Mouse (Mus musculus) CD4-positive, CD25-positive, alpha-beta regulatory T cell, adult 4 months (primary cell): ENCODE results near the gene Olfr653. TPM values are rescaled to one million over a fixed set of nuclear protein-coding genes. Genes with fewer than 3 reads are reported as not detected.

ENCODE experiments used
- ATAC-seq: one replicate; pipeline ENCODE4 v1.8.0; 2017
- polyA plus RNA-seq, 2 experiments: library from polyadenylated mRNA; unstranded; fragments of 100-300 nt; shearing (Covaris generic); gene quantifications; one replicate each; pipeline ENCODE4 v1.2.1; 2017

Gene Olfr653
- not detected for polyA plus RNA-seq

DNA sequence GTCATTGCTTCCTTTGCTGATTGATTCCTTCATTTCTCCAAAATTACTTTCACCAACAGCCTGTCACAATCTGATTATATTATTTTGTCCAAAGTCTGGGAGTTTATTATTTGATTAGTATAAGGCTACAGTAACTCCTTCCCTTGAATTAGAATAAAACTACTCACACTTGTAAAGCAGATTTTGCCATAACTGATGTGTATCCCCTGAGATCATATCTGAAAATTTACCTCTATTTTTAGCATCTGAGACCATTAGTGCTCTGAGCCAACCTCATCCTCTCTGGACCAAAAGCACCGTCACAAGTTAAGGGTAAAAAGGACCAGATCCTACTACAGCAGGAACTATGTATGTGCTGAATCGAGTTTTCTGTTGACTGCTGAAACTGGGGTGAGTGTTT, at the start of gene Olfr653:
Gene Olfr653, plus strand, starts transcription at position 301 of the 400 bp plus-strand sequence.
- no peak for ATAC-seq

- no peak for ATAC-seq
Measured at GRCm38 (mm10) chr7:104549833-104550232, 27.3 kb upstream of the Olfr653 start, which contains the start of gene Olfr651. Gene Olfr651, plus strand, starts transcription at chr7:104550133.

DNA sequence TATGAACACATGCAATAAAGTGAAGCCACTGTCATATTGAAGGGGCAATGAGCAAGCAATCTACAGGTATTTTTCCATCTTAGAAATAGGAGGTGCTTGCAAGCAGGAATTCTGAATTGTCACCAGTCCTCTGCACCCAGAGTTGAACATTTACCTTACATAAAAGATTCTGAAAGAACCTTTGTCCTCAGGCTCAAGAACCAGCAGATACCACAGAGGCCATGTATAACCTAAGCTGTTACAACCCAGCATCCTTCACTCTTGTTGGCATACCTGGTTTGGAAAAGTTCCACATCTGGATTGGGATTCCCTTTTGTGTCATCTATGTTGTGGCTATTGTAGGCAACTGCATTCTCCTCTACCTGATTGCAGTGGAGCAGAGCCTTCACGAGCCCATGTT, 24.4 kb upstream of the Olfr653 start:
- ATAC-seq, result no peak

GRCm38 (mm10) chr7:104560601-104561000, 16.5 kb upstream of the Olfr653 start, which contains the start of gene Olfr652:
Gene Olfr652, plus strand, starts transcription at chr7:104560901.
- ATAC-seq, result no peak

DNA sequence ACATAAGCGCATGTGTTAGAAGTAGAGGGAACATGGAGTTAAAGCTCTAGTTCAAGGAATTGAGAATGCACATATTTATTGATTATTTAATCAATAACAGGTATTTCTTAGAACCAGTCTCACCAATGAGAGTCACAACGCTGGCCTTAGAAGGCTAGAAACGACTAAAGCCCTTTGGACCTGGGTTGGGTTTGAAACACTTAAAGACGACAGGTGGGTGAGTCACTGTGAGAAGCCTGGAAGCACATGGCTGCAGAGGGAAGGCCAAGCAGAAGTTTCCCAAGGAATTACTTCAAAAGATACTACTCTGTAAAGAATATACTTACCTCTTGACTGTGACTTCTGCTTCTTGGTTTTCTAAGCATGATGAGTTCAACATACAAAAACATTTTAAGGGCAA, 3.7 kb downstream of the Olfr653 start:
- ATAC-seq, result no peak

GRCm38 (mm10) chr7:104581429-104581828, 4.3 kb downstream of the Olfr653 start:
- ATAC-seq, result no peak

DNA sequence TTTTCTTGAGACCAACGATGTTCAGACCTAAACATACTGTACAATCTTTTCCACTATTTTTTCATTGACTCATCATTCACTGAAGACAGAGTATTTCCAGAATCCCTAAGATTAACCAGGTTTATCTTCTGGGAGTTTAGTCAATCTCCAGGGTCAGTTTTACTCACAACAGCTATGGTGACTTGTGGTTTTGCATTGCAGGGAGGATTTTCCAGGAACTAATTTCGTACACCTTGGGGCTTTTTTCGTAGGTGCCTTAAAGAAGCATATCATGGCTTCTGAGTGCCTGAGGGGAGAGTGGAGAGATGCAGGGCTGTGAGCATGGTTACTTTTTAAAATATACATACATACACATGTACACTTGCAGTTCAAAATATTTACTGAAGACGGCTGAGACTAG, 9.6 kb downstream of the Olfr653 start, which contains the start of gene Olfr654:
Gene Olfr654, plus strand, starts transcription at position 301 of the 400 bp plus-strand sequence.
- ATAC-seq, result no peak

DNA sequence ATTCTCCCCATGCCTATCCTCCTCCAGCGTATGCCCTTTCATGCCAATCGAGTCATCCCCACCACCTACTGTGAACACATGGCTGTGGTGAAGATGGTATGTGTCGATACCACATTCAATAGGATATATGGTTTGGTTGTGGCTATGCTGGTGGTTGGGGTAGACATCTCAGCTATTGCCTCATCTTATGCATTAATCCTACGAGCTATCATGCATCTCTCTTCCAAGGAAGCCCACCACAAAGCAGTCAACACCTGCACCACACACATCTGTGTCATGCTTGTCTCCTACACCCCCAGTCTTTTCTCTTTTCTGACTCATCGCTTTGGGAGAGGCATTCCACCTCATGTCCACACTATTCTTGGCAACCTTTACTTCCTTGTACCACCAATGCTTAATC, 11.2 kb downstream of the Olfr653 start:
- ATAC-seq, result no peak

- no peak for ATAC-seq
Measured at GRCm38 (mm10) chr7:104601679-104602078, 24.6 kb downstream of the Olfr653 start, which contains the start of gene Olfr655. Gene Olfr655, minus strand, starts transcription at chr7:104601779.

DNA sequence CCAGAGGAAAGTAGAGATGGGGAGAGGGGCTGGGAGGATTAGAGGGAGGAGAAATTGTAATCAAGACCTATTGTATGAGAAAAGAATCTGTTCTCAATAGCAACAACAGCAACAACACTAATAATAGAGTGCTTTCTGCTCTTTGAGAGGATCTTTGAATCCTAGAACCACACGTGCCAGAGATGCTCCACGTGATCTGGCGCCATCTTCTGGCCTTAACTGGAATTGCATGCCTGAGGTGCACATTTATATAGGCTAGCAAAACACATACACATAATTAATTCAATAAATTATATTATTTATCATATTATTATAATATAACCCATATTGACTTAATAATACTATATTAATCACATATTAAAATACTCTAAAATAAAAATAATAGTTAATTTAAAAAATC, 26.1 kb downstream of the Olfr653 start:
- ATAC-seq, result peak; percentile 85

DNA sequence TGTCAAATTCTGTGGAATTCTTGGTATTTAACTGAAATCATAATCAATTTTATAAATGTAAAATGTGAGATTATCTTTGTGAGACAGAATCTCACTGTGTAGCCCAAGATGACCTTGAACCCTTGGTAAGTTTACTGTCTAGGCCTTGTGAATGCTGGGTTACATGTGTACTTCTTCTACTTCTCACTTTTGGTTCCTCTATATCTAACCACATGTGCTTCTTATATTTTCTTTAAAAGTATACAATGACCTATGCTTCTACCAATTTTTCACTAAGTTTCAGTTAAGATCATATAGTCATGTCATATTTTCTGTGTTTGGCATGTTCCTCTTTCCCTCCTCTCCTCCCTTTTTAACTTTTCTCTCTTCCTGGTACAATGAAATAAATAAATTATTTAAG, 27.6 kb downstream of the Olfr653 start:
- ATAC-seq, result no peak

DNA sequence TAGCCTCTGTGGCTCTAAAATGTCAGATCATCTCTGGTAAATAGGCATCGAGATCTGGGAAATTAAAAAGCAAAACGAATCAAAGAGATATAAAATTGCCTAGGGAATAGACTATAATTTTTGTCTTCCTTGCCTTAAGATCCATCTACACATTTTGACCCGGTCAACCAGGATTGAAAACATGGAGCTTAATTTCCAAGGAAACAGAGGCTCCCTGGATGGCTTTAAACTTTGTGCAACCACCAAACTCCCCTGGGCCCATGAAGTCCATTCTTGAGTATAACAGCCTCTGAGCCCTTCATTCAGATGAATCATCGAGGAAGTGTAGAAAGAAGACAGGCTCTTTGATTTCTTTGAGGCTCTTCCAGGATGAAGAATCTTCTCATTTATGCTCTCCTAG, 36.5 kb downstream of the Olfr653 start, which contains the start of gene Olfr656:
Gene Olfr656, plus strand, starts transcription at position 301 of the 400 bp plus-strand sequence.
- no peak for ATAC-seq

GRCm38 (mm10) chr7:104624494-104624893, 47.4 kb downstream of the Olfr653 start, which contains the start of gene Olfr657:
Gene Olfr657, plus strand, starts transcription at chr7:104624794.
- no peak for ATAC-seq

Other genes starting within 250 kb of the Olfr653 start
- gene Trim34b, start 247.8 kb upstream of the Olfr653 start, polyA plus RNA-seq, result 1 to 10 TPM; 1.1 to 2.3 TPM
- 10 to 100 TPM; 20.6 to 26.7 TPM for gene Trim12c, start 224.0 kb upstream of the Olfr653 start, polyA plus RNA-seq
- 1 to 10 TPM; 1.1 to 1.5 TPM for gene Trim30b, start 207.4 kb upstream of the Olfr653 start, polyA plus RNA-seq
- gene Trim30c, start 176.5 kb upstream of the Olfr653 start, polyA plus RNA-seq, result 1 to 10 TPM in 1 of 2 experiments, under 1 TPM in 1; 0.75 to 1.2 TPM
- gene Trim30a, start 112.1 kb upstream of the Olfr653 start, polyA plus RNA-seq, result 10 to 100 TPM; 81.7 to 90.6 TPM
- 10 to 100 TPM; 40.7 to 42.4 TPM for gene Trim30d, start 69.5 kb upstream of the Olfr653 start, polyA plus RNA-seq
- not detected for gene Olfr651, start 27.2 kb upstream of the Olfr653 start, polyA plus RNA-seq
- under 1 TPM in 1 of 2 experiments, not detected in 1; 0.13 TPM for gene Olfr652, start 16.4 kb upstream of the Olfr653 start, polyA plus RNA-seq
- gene Olfr654, start 9.7 kb downstream of the Olfr653 start, polyA plus RNA-seq, result not detected
- under 1 TPM in 1 of 2 experiments, not detected in 1; 0.27 TPM for gene Olfr655, start 24.5 kb downstream of the Olfr653 start, polyA plus RNA-seq
- gene Olfr656, start 36.6 kb downstream of the Olfr653 start, polyA plus RNA-seq, result not detected
- not detected for gene Olfr657, start 47.5 kb downstream of the Olfr653 start, polyA plus RNA-seq
- not detected for gene Olfr658, start 70.0 kb downstream of the Olfr653 start, polyA plus RNA-seq
- gene Olfr659, start 89.4 kb downstream of the Olfr653 start, polyA plus RNA-seq, result not detected
- under 1 TPM in 1 of 2 experiments, not detected in 1; 0.12 TPM for gene Olfr661, start 109.2 kb downstream of the Olfr653 start, polyA plus RNA-seq
- not detected for gene Usp17le, start 200.2 kb downstream of the Olfr653 start, polyA plus RNA-seq